Mouse (Mus musculus): ENCODE data around the gene Ccl2.

GRCm38 (mm10) chr11:82021406-82021805 lies 14.0 kb upstream of the Ccl2 start:
- TF ChIP-seq POLR2A (IDR thresholded peaks at IDR 0.05; ENCODE audit: low read depth, low read length) (no peak), POLR2AphosphoS2 (IDR thresholded peaks at IDR 0.05; ENCODE audit: low read depth, low read length) (no peak), MYC (IDR thresholded peaks at IDR 0.05; ENCODE audit: low read depth, low read length) (no peak), EP300 (IDR thresholded peaks at IDR 0.05; ENCODE audit: low read length) (no peak), ETS1 (conservative IDR thresholded peaks at IDR 0.05; ENCODE audit: low read depth, low read length) (no peak), CTCF (conservative IDR thresholded peaks at IDR 0.05 in 1 of 2, IDR thresholded peaks at IDR 0.05 in 1 of 2; ENCODE audit: low read depth in 2 of 2, low read length in 2 of 2) (no peak), HCFC1 (IDR thresholded peaks at IDR 0.05; ENCODE audit: low read depth, low read length) (no peak), UBTF (IDR thresholded peaks at IDR 0.05; ENCODE audit: low read depth, low read length) (no peak), RAD21 (IDR thresholded peaks at IDR 0.05; ENCODE audit: low read depth, low read length) (no peak), BHLHE40 (IDR thresholded peaks at IDR 0.05; ENCODE audit: low read depth, low read length) (no peak), NELFE (IDR thresholded peaks at IDR 0.05; ENCODE audit: low read depth, low read length) (no peak), JUND (conservative IDR thresholded peaks at IDR 0.05; ENCODE audit: low read depth, low read length) (no peak), MAFK (IDR thresholded peaks at IDR 0.05; ENCODE audit: insufficient replicate concordance, low read length) (no peak), E2F4 (IDR thresholded peaks at IDR 0.05; ENCODE audit: insufficient replicate concordance, low read depth, low read length) (no peak)

All from CH12.LX (cell line).